Mouse (Mus musculus): ENCODE measurements around the gene Vipr1. TPM values are rescaled to one million over a fixed set of nuclear protein-coding genes. Genes with fewer than 3 reads are reported as not detected.
"Not testable (repeated sequence)": the region's sequence is repeated elsewhere in the genome, so short reads cannot be mapped to it uniquely, and the experiment has no call there.

Gene Vipr1
- polyA plus RNA-seq (2012; ENCODE audit: insufficient read depth, insufficient read length, low replicate concordance, missing spikeins): not detected in 2 replicates

DNA sequence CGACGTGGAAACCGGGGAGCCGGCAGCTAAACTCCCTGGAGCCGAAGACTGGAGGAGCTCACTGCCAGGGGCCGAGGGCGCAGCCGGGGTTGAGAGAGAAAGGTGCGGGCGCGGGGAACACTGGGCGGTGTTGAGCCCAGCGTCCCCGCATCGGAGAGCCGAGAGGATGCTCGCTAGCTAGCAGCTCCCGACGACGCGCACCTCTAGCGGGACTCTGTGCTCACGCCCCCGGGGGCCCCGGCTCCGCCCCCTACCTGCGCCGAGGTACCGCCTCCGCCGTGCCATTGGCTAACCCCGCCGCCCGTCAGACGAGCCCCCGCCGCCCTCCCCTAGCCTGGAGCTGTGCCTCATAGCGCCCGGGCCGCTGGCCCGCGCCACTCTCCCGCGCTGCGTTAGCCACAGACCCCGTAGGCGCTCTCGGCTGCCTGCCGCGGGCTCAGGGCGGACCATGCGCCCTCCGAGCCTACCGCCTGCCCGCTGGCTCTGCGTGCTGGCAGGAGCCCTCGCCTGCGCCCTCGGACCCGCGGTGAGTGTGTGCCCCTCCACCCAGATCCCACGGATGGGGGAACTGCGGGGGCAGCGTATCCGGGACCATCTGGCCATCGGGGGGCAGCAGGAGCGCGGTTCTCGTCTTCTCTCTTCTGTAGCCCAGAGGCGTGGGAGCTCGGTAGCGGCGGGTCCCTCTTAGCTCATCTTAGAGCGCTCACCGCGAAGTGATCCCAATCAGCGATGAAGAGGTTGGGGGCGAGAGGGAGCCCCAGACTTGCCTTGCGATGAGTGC lies at the start of gene Vipr1:
Vipr1 (plus strand) TSS at position 316 of the 781 bp plus-strand sequence.
- TF ChIP-seq POLR2A (IDR thresholded peaks at IDR 0.05; ENCODE audit: insufficient read depth, low read depth, low read length): 0 out of 2 replicates have a peak, but pooled peaks have one; percentile 33
- no peak for TF ChIP-seq CTCF (IDR thresholded peaks at IDR 0.05; ENCODE audit: insufficient read depth, low read depth, low read length)
- peak within 1 kb of the TSS; percentile 60 for H3K4me3 ChIP-seq (ENCODE audit: insufficient read depth, low read depth, low read length)
- WGBS: under 1% methylated on average over 79 of the region's 79 CpGs
- peaks cover 24% of the 10 kb centered on the region for H3K4me1 ChIP-seq (ENCODE audit: control insufficient read depth, insufficient read depth, low read length)
- H3K27ac ChIP-seq (ENCODE audit: insufficient read depth, low read depth, low read length): no peak within 1 kb of the TSS

DNA sequence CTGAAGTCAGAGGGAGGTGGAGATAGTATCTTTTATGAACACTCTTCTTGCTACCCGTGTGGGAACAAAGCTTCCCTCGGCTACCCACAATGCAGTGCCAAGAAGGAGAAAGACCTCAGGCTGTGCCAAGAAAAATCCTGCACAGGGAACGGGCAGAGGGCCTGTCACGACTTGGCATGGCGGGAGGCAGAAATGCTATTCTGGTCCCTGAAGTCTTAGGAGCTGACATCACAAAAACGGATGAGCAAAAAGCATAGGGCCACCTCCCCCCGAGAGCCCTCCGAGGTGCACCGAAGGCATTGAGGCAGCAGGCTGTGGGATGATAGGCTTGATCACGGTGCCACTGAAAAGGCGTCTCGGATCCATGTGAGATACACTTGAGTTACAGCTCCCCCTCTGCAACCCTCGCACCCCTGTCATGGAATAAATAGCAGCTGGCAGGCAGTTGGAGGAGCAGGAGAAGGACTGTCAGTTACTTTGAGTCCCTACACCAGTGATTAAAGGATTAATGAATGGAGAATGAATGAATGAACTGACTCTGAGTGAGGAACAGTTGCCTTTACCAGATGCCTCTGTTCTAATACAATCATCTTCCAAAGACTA lies 49.5 kb upstream of the Vipr1 start:
- WGBS: 46% methylated on average over 13 of the region's 13 CpGs
- H3K27ac ChIP-seq (ENCODE audit: insufficient read depth, low read depth, low read length): no peak overlapping the region
- peaks cover 10% of the 10 kb centered on the region for H3K4me1 ChIP-seq (ENCODE audit: control insufficient read depth, insufficient read depth, low read length)
- TF ChIP-seq POLR2A (IDR thresholded peaks at IDR 0.05; ENCODE audit: insufficient read depth, low read depth, low read length) (no peak), CTCF (IDR thresholded peaks at IDR 0.05; ENCODE audit: insufficient read depth, low read depth, low read length) (no peak)
- H3K4me3 ChIP-seq (ENCODE audit: insufficient read depth, low read depth, low read length): no peak overlapping the region

GRCm38 (mm10) chr9:121593768-121594167 lies 48.7 kb upstream of the Vipr1 start:
- WGBS: 94% methylated on average over 3 of the region's 3 CpGs
- peaks cover 10% of the 10 kb centered on the region for H3K4me1 ChIP-seq (ENCODE audit: control insufficient read depth, insufficient read depth, low read length)
- H3K27ac ChIP-seq (ENCODE audit: insufficient read depth, low read depth, low read length); H3K4me3 ChIP-seq (ENCODE audit: insufficient read depth, low read depth, low read length): not testable (repeated sequence)

DNA sequence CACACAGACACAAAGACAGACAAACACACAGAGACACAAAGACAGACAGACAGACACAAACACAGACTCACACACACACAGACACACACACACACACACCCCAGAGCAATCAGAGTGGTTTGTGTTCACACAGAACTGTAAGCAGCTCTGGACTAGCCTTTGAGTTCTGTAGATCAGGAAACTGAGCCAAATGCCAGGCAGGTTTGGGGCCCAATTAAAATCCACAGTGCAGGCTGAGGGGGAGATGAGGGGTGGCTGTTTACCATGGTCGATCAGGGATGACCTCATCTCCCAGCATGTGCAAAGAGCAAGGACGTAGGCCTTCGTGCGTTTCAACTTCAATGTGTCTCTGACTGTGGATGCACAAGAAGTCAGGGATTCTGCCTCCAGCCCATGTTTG lies 47.7 kb upstream of the Vipr1 start:
- 54% methylated on average over 4 of the region's 4 CpGs for WGBS
- no peak overlapping the region for H3K4me3 ChIP-seq (ENCODE audit: insufficient read depth, low read depth, low read length)
- no peak overlapping the region for H3K27ac ChIP-seq (ENCODE audit: insufficient read depth, low read depth, low read length)
- no peak for TF ChIP-seq CTCF (IDR thresholded peaks at IDR 0.05; ENCODE audit: insufficient read depth, low read depth, low read length)
- TF ChIP-seq POLR2A (IDR thresholded peaks at IDR 0.05; ENCODE audit: insufficient read depth, low read depth, low read length): no peak
- H3K4me1 ChIP-seq (ENCODE audit: control insufficient read depth, insufficient read depth, low read length): peaks cover 10% of the 10 kb centered on the region

DNA sequence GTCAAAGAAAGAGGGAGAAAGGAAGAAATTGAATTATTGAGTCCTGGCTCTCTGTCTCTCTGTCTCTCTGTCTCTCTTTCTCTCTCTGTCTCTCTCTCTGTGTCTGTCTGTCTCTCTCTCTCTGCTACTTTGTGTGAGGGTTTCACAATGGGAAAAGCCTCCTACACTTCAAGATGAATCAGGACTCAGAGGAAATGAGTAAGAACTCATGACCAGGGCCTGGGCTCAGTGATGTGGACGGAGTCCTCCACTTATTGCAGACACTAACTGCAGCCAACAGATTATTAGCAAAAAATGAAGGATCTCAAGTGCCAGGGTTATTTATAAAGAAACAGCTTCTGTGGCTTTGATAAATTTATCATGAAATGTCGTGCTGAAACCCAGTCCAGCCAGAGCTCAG lies 44.4 kb upstream of the Vipr1 start:
- TF ChIP-seq CTCF (IDR thresholded peaks at IDR 0.05; ENCODE audit: insufficient read depth, low read depth, low read length) (no peak), POLR2A (IDR thresholded peaks at IDR 0.05; ENCODE audit: insufficient read depth, low read depth, low read length) (no peak)
- WGBS: 76% methylated on average over 2 of the region's 2 CpGs
- Histone ChIP-seq H3K4me1 (ENCODE audit: control insufficient read depth, insufficient read depth, low read length) (peaks cover 13% of the 10 kb centered on the region), H3K4me3 (ENCODE audit: insufficient read depth, low read depth, low read length) (no peak overlapping the region), H3K27ac (ENCODE audit: insufficient read depth, low read depth, low read length) (no peak overlapping the region)

GRCm38 (mm10) chr9:121599551-121599950 lies 43.0 kb upstream of the Vipr1 start:
- H3K4me3 ChIP-seq (ENCODE audit: insufficient read depth, low read depth, low read length): no peak overlapping the region
- TF ChIP-seq CTCF (IDR thresholded peaks at IDR 0.05; ENCODE audit: insufficient read depth, low read depth, low read length): no peak
- TF ChIP-seq POLR2A (IDR thresholded peaks at IDR 0.05; ENCODE audit: insufficient read depth, low read depth, low read length): no peak
- WGBS: 77% methylated on average over 6 of the region's 6 CpGs
- no peak overlapping the region for H3K27ac ChIP-seq (ENCODE audit: insufficient read depth, low read depth, low read length)
- H3K4me1 ChIP-seq (ENCODE audit: control insufficient read depth, insufficient read depth, low read length): peaks cover 11% of the 10 kb centered on the region; the same call in 1 of the 2 replicates

GRCm38 (mm10) chr9:121600201-121600860 lies 42.2 kb upstream of the Vipr1 start:
- no peak overlapping the region for H3K27ac ChIP-seq (ENCODE audit: insufficient read depth, low read depth, low read length)
- H3K4me1 ChIP-seq (ENCODE audit: control insufficient read depth, insufficient read depth, low read length): peaks cover 11% of the 10 kb centered on the region; the same call in 1 of the 2 replicates
- H3K4me3 ChIP-seq (ENCODE audit: insufficient read depth, low read depth, low read length): no peak overlapping the region
- TF ChIP-seq POLR2A (IDR thresholded peaks at IDR 0.05; ENCODE audit: insufficient read depth, low read depth, low read length) (no peak), CTCF (IDR thresholded peaks at IDR 0.05; ENCODE audit: insufficient read depth, low read depth, low read length) (no peak)
- 33% methylated on average over 13 of the region's 13 CpGs for WGBS

- 40% methylated on average over 6 of the region's 6 CpGs for WGBS
- H3K4me1 ChIP-seq (ENCODE audit: control insufficient read depth, insufficient read depth, low read length): peaks cover 11% of the 10 kb centered on the region; the same call in 1 of the 2 replicates
These were observed 41.6 kb upstream of the Vipr1 start for GRCm38 (mm10) chr9:121600861-121601427.

More at GRCm38 (mm10) chr9:121600861-121601427, 41.6 kb upstream of the Vipr1 start:
- H3K4me3 ChIP-seq (ENCODE audit: insufficient read depth, low read depth, low read length): no peak overlapping the region
- TF ChIP-seq POLR2A (IDR thresholded peaks at IDR 0.05; ENCODE audit: insufficient read depth, low read depth, low read length) (no peak), CTCF (IDR thresholded peaks at IDR 0.05; ENCODE audit: insufficient read depth, low read depth, low read length) (no peak)
- no peak overlapping the region for H3K27ac ChIP-seq (ENCODE audit: insufficient read depth, low read depth, low read length)
